Mouse (Mus musculus): Measurements from ENCODE around the gene Gm17018. TPM values are rescaled to one million over a fixed set of nuclear protein-coding genes. Genes with fewer than 3 reads are reported as not detected.

The Gm17018 gene
- total RNA-seq, 2 experiments from 2014 or later = 21.0 to 22.5 TPM

GRCm38 (mm10) chr19:45587509-45588292, 27.3 kb downstream of the Gm17018 start:
- DNase-seq = no peak

GRCm38 (mm10) chr19:45589761-45590160, 29.3 kb downstream of the Gm17018 start:
- DNase-seq = no peak

GRCm38 (mm10) chr19:45591704-45592103, 31.3 kb downstream of the Gm17018 start:
- peak; percentile 70 for DNase-seq

GRCm38 (mm10) chr19:45592916-45593315, 32.5 kb downstream of the Gm17018 start:
- no peak for DNase-seq

- no peak for DNase-seq
Measured at GRCm38 (mm10) chr19:45594079-45594478, 33.7 kb downstream of the Gm17018 start.

GRCm38 (mm10) chr19:45595481-45595880, 35.1 kb downstream of the Gm17018 start:
- no peak for DNase-seq

- no peak for DNase-seq
Measured at GRCm38 (mm10) chr19:45596019-45596418, 35.6 kb downstream of the Gm17018 start.

GRCm38 (mm10) chr19:45596434-45596833, 36.0 kb downstream of the Gm17018 start:
- DNase-seq = no peak

GRCm38 (mm10) chr19:45597106-45597505, 36.7 kb downstream of the Gm17018 start:
- DNase-seq = no peak

- no peak for DNase-seq
Measured at GRCm38 (mm10) chr19:45602606-45603005, 42.2 kb downstream of the Gm17018 start.

- DNase-seq = no peak
Measured at GRCm38 (mm10) chr19:45606701-45607100, 46.3 kb downstream of the Gm17018 start.

- DNase-seq = no peak
Measured at GRCm38 (mm10) chr19:45607479-45607878, 47.1 kb downstream of the Gm17018 start.

GRCm38 (mm10) chr19:45608648-45609339, 48.4 kb downstream of the Gm17018 start:
- DNase-seq = peak; percentile 26

GRCm38 (mm10) chr19:45610823-45611222, 50.4 kb downstream of the Gm17018 start:
- no peak for DNase-seq

GRCm38 (mm10) chr19:45614375-45614774, 54.0 kb downstream of the Gm17018 start:
- DNase-seq = no peak

- DNase-seq = no peak
Measured at GRCm38 (mm10) chr19:45614928-45615327, 54.5 kb downstream of the Gm17018 start.

GRCm38 (mm10) chr19:45615415-45616213, 55.2 kb downstream of the Gm17018 start:
- no peak for DNase-seq

GRCm38 (mm10) chr19:45616214-45616518, 55.8 kb downstream of the Gm17018 start:
- no peak for DNase-seq

GRCm38 (mm10) chr19:45616735-45617134, 56.3 kb downstream of the Gm17018 start:
- no peak for DNase-seq

- DNase-seq = no peak
Measured at GRCm38 (mm10) chr19:45618184-45618583, 57.8 kb downstream of the Gm17018 start.

GRCm38 (mm10) chr19:45619744-45620501, 59.5 kb downstream of the Gm17018 start:
- DNase-seq = no peak

GRCm38 (mm10) chr19:45621061-45621460, 60.6 kb downstream of the Gm17018 start:
- DNase-seq = no peak

Measured in adrenal gland, postnatal 10 days (tissue).